Mouse (Mus musculus): ENCODE measurements around the gene Podxl2.

DNA sequence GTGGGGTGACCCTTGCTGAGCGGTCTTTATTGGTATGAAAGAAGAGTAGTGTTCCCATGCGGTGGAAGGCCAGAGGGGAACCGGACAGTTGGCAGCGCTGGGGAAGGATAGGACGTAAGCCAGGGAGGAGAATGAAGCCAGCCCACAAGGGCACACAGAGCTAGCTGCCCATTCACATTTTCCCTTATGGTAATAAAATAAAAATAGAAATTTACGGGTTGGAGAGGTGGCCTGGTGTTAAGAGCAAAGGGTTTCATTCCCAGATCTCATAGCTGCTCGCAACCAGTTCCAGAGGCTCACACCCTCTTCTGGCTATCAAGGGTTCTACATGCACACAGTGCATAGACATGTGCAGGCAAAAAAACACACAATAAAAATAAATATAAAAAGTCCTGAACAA is 24.8 kb downstream of the Podxl2 start:
- peak; percentile 14; the same call in 1 of the 2 replicates for TF ChIP-seq CTCF (IDR thresholded peaks at IDR 0.05; ENCODE audit: low read depth)
- no peak for TF ChIP-seq EP300 (IDR thresholded peaks at IDR 0.05; ENCODE audit: low read depth)

All from liver, postnatal 0 days (tissue).